Mouse (Mus musculus): Measurements from ENCODE around the gene Hnrnpa2b1. TPM values are rescaled to one million over a fixed set of nuclear protein-coding genes. Genes with fewer than 3 reads are reported as not detected.

Gene Hnrnpa2b1
- polyA plus RNA-seq, 1 experiment, result 154 TPM

GRCm38 (mm10) chr6:51507556-51507955 lies 37.9 kb upstream of the Hnrnpa2b1 start:
- no peak overlapping the region for H3K27ac ChIP-seq (ENCODE audit: control insufficient read depth, insufficient read depth, low read length)
- no peaks in the 10 kb centered on the region for H3K36me3 ChIP-seq (ENCODE audit: control insufficient read depth, insufficient read depth, low read length)
- no peaks in the 10 kb centered on the region for H3K27me3 ChIP-seq (ENCODE audit: control insufficient read depth, insufficient read depth, low read length)
- WGBS, result 100% methylated on average over 2 of the region's 2 CpGs
- H3K4me3 ChIP-seq (ENCODE audit: control insufficient read depth, insufficient read depth, low read length), result no peak overlapping the region
- no peak for DNase-seq
- TF ChIP-seq CTCF (IDR thresholded peaks at IDR 0.05; ENCODE audit: borderline replicate concordance, control insufficient read depth, extremely low read depth, insufficient read depth, low read length, poor library complexity) (no peak), POLR2A (IDR thresholded peaks at IDR 0.05; ENCODE audit: control insufficient read depth, extremely low read depth, insufficient read depth, low read length, poor library complexity) (no peak)
- peaks cover 6% of the 10 kb centered on the region; the same call in 1 of the 2 replicates for H3K4me1 ChIP-seq (replicated peaks; ENCODE audit: control insufficient read depth, insufficient read depth, low read length)

DNA sequence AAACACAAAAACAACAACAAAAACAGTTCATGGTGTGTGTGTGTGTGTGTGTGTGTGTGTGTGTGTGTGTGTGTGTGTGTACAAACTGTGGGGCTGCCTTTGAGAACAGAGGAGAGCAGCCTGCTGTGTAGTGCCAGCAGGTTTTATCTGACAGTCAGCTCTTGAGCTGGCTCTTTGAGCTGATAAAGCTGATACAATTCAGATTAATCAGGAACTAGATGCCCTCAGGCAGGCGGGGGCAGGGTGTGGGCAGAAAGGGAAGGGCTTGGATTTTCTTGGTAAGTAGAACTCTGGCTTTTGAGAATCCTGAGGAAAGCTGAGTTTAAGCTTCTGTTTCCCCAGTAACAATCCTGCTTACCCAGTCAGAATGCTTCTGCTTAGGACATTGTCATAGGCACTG lies 36.0 kb upstream of the Hnrnpa2b1 start:
- H3K27me3 ChIP-seq (ENCODE audit: control insufficient read depth, insufficient read depth, low read length), result no peaks in the 10 kb centered on the region
- H3K36me3 ChIP-seq (ENCODE audit: control insufficient read depth, insufficient read depth, low read length), result no peaks in the 10 kb centered on the region
- H3K27ac ChIP-seq (ENCODE audit: control insufficient read depth, insufficient read depth, low read length), result no peak overlapping the region
- DNase-seq, result no peak
- H3K4me1 ChIP-seq (replicated peaks; ENCODE audit: control insufficient read depth, insufficient read depth, low read length), result peaks cover 6% of the 10 kb centered on the region; the same call in 1 of the 2 replicates
- H3K4me3 ChIP-seq (ENCODE audit: control insufficient read depth, insufficient read depth, low read length), result no peak overlapping the region
- TF ChIP-seq CTCF (IDR thresholded peaks at IDR 0.05; ENCODE audit: borderline replicate concordance, control insufficient read depth, extremely low read depth, insufficient read depth, low read length, poor library complexity), result no peak
- TF ChIP-seq POLR2A (IDR thresholded peaks at IDR 0.05; ENCODE audit: control insufficient read depth, extremely low read depth, insufficient read depth, low read length, poor library complexity), result no peak
- 78% methylated on average over 1 of the region's 1 CpGs for WGBS

DNA sequence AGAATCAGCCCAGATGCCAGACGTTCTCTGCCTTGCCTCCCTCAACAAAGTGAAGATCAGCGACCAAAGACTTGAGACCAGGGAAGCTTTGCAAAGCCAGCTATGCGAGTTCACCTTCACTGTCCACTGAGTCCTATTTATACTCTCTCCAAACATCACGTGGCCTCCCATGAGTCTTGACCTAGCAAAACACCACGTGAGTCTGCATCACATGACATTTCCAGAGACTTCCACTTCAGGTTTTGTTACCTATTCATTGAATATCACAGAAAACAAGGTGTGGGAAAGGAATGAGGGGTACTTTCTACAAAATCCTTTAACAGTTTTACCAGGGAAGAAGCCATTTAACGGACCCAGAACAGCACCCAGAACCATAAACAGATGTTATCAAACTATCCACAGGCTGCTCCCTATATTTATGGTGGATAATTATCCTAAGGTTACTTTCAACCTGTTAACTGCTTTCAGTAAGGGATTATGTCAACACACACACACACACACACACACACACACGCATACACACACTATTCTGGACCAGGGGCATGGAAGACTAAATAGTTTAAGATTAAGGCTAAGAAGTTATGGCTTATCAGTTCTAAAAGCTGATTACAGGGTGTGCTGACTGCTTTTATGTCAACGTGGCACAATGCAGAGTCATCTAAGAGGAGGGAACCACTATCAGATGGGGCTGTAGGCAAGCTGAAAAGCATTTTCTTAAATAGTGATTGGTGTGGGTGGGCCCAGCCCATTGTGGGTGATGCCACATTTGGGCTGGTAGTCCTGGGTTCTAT lies 27.8 kb upstream of the Hnrnpa2b1 start:
- Histone ChIP-seq H3K27ac (ENCODE audit: control insufficient read depth, insufficient read depth, low read length) (no peak overlapping the region), H3K4me3 (ENCODE audit: control insufficient read depth, insufficient read depth, low read length) (no peak overlapping the region), H3K36me3 (ENCODE audit: control insufficient read depth, insufficient read depth, low read length) (no peaks in the 10 kb centered on the region), H3K4me1 (replicated peaks; ENCODE audit: control insufficient read depth, insufficient read depth, low read length) (no peaks in the 10 kb centered on the region), H3K27me3 (ENCODE audit: control insufficient read depth, insufficient read depth, low read length) (no peaks in the 10 kb centered on the region)
- TF ChIP-seq POLR2A (IDR thresholded peaks at IDR 0.05; ENCODE audit: control insufficient read depth, extremely low read depth, insufficient read depth, low read length, poor library complexity) (no peak), CTCF (IDR thresholded peaks at IDR 0.05; ENCODE audit: borderline replicate concordance, control insufficient read depth, extremely low read depth, insufficient read depth, low read length, poor library complexity) (no peak)
- no peak for DNase-seq
- WGBS, result 85% methylated on average over 8 of the region's 8 CpGs

DNA sequence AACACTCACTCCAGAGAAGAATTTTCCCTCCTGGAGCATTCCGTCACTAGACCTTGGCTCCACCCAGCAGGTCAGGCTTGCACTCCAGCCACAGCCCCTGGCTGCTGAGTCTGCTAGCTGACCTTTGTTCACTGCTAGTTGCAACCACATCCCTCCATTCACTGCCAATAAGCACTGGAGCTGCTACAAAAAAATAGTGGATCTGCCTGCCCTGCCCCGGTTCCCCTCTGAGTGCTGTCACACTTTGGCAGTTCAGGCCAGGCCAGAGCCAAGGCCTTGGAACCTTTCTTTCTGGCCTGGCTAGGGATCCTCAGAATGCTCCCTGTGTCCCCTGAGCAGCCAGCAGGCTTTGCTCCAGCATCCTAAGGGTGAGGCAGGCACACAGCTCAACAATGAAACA lies 20.1 kb upstream of the Hnrnpa2b1 start:
- no peaks in the 10 kb centered on the region for H3K27me3 ChIP-seq (ENCODE audit: control insufficient read depth, insufficient read depth, low read length)
- TF ChIP-seq CTCF (IDR thresholded peaks at IDR 0.05; ENCODE audit: borderline replicate concordance, control insufficient read depth, extremely low read depth, insufficient read depth, low read length, poor library complexity) (no peak), POLR2A (IDR thresholded peaks at IDR 0.05; ENCODE audit: control insufficient read depth, extremely low read depth, insufficient read depth, low read length, poor library complexity) (no peak)
- no peaks in the 10 kb centered on the region for H3K36me3 ChIP-seq (ENCODE audit: control insufficient read depth, insufficient read depth, low read length)
- WGBS, result 89% methylated on average over 2 of the region's 2 CpGs
- H3K4me3 ChIP-seq (ENCODE audit: control insufficient read depth, insufficient read depth, low read length), result no peak overlapping the region
- DNase-seq, result no peak
- H3K4me1 ChIP-seq (replicated peaks; ENCODE audit: control insufficient read depth, insufficient read depth, low read length), result no peaks in the 10 kb centered on the region
- no peak overlapping the region for H3K27ac ChIP-seq (ENCODE audit: control insufficient read depth, insufficient read depth, low read length)

- Histone ChIP-seq H3K4me3 (ENCODE audit: control insufficient read depth, insufficient read depth, low read length) (no peak overlapping the region), H3K27ac (ENCODE audit: control insufficient read depth, insufficient read depth, low read length) (no peak overlapping the region), H3K27me3 (ENCODE audit: control insufficient read depth, insufficient read depth, low read length) (no peaks in the 10 kb centered on the region), H3K4me1 (replicated peaks; ENCODE audit: control insufficient read depth, insufficient read depth, low read length) (no peaks in the 10 kb centered on the region), H3K36me3 (ENCODE audit: control insufficient read depth, insufficient read depth, low read length) (peaks cover 11% of the 10 kb centered on the region)
- no peak for DNase-seq
- no peak for TF ChIP-seq POLR2A (IDR thresholded peaks at IDR 0.05; ENCODE audit: control insufficient read depth, extremely low read depth, insufficient read depth, low read length, poor library complexity)
- TF ChIP-seq CTCF (IDR thresholded peaks at IDR 0.05; ENCODE audit: borderline replicate concordance, control insufficient read depth, extremely low read depth, insufficient read depth, low read length, poor library complexity), result no peak
- WGBS, result 93% methylated on average over 5 of the region's 5 CpGs
Measured at GRCm38 (mm10) chr6:51486731-51487130, 17.0 kb upstream of the Hnrnpa2b1 start.

GRCm38 (mm10) chr6:51486076-51486710 lies 16.5 kb upstream of the Hnrnpa2b1 start:
- DNase-seq, result no peak
- Histone ChIP-seq H3K27me3 (ENCODE audit: control insufficient read depth, insufficient read depth, low read length) (no peaks in the 10 kb centered on the region), H3K4me3 (ENCODE audit: control insufficient read depth, insufficient read depth, low read length) (no peak overlapping the region), H3K4me1 (replicated peaks; ENCODE audit: control insufficient read depth, insufficient read depth, low read length) (no peaks in the 10 kb centered on the region), H3K36me3 (ENCODE audit: control insufficient read depth, insufficient read depth, low read length) (peaks cover 17% of the 10 kb centered on the region), H3K27ac (ENCODE audit: control insufficient read depth, insufficient read depth, low read length) (no peak overlapping the region)
- no peak for TF ChIP-seq POLR2A (IDR thresholded peaks at IDR 0.05; ENCODE audit: control insufficient read depth, extremely low read depth, insufficient read depth, low read length, poor library complexity)
- 76% methylated on average over 7 of the region's 7 CpGs for WGBS

All from thymus, adult 2 months (tissue).